Mouse (Mus musculus): ENCODE measurements around the gene Dmpk.

Gene Dmpk

DNA sequence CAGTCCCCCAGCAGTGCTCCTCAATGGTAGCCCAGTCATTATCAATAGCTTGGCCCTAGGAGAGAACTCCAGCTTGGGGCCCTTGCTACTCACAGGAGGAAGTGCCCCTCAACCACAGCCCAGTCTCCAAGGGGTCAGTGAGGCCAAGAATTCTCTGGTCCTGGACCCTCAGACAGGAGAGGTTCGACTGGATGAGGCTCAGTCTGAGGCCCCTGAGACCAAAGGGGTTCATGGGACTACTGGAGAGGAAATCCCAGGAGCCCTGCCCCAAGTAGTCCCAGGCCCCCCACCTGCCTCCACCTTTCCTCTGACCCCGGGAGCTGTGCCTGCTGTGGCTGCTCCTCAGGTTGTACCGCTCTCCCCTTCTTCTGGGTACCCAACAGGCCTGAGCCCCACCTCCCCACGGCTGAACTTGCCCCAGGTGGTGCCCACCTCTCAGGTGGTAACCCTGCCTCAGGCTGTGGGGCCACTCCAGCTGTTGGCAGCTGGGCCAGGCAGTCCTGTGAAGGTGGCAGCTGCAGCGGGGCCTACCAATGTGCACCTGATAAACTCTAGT, 12.8 kb downstream of the Dmpk start:
- no peak for DNase-seq (ENCODE audit: low read depth, low spot score)

DNA sequence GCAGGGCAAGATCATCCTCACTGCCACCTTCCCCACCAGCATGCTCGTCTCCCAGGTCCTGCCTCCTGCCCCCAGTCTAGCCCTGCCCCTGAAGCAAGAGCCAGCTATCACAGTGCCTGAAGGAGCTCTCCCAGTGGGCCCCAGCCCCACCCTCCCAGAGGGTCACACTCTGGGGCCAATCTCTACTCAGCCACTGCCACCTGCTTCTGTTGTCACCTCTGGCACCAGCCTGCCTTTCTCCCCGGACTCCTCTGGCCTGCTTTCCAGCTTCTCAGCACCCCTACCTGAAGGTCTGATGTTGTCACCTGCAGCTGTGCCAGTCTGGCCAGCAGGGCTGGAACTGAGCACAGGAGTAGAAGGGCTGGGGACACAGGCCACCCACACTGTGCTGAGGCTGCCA, 13.6 kb downstream of the Dmpk start:
- DNase-seq (ENCODE audit: low read depth, low spot score), result no peak

DNA sequence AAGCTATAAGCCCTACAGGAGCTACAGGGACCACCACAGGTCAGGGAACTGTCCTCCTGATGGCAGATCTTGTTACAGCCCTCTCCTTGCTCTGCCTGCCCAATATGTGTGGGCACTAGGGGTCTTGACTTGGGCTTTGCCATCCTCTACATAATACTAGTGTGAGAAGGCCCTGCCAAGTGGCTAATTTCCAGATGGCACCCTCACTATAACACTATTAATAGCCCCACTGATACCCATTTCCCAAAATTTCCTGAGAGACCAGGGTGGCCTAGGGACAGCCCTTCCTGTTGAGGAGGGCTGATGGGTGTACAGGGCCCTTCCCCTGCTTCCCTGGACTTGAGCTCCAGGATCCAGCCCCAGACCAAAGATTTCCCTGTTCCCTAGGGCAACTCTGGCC, 14.2 kb downstream of the Dmpk start:
- DNase-seq (ENCODE audit: low read depth, low spot score), result no peak

DNA sequence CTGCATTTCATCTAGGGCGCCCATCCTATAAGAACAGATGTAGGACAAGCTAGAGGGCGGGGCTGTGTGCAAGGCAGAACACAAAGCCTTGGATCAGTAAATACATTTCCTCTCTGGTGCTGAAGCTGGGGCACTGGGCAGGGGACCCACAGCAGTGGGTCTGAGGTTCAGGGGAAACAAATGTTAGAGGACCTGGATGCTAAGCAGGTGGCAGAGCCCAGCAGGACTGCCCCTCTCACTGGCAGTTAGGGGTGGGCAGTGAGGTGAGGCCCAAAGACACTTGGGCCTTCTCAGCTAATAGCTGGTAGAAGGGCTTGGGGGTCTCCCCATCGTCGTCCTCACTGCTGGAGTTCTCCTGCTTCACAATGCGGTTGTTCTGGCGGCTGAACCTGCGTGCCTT, 15.2 kb downstream of the Dmpk start:
- DNase-seq (ENCODE audit: low read depth, low spot score), result no peak

DNA sequence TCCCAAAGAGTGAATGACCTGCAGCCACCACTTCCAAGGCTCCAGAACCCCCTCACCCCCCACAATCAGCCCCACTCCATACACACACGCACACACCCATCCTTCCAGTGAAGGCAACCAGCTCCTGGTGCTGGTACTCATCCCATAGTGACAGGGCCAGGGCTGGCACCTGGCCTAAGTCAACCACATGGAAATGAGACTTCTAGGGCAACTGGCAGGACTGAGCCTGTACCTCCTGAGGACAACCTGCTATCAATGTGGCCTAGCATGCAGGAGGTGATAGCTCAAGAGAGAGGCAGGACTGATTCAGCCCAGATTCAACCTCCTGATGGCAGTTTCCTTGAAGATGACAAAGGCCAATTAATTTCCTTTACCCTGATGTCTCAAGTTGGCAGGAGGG, 16.6 kb downstream of the Dmpk start:
- no peak for DNase-seq (ENCODE audit: low read depth, low spot score)

DNA sequence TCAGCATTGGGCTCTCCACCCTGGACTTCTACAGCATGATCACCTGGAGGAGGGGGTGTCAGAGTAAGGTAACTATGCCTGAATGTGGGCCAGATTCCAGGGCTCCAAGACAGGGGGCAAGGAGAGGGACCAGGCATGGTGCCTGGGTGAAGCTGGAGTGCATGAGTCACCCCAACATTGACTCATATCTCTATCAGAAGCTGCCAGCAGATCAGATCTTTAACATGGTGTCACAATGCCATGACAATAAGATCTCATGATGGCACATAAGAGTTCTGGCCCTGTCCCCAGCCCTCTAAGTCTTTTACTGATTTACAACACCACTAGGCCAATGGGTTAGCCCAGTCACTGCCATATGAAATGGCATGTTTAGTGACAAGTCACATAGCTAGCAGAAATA, 20.1 kb downstream of the Dmpk start:
- no peak for DNase-seq (ENCODE audit: low read depth, low spot score)

DNA sequence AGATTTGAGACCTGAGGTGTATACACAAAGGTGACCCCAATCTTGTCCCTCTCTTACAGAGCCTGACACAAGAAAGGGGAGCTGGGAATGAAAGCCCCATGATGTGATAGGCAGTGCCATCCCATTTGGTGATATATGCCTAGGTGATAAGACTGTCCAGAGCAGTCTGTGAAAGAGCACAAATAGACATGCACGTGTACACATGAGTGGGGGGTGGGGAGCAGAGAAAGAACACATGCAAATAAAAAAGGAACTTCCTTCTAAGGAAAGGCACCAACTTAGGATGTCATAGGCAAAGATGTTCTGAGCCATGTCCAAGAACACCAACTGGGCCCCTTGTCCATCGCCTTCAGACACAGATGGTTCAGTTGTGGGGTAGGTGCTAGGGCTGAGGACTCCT, 20.8 kb downstream of the Dmpk start:
- no peak for DNase-seq (ENCODE audit: low read depth, low spot score)

DNA sequence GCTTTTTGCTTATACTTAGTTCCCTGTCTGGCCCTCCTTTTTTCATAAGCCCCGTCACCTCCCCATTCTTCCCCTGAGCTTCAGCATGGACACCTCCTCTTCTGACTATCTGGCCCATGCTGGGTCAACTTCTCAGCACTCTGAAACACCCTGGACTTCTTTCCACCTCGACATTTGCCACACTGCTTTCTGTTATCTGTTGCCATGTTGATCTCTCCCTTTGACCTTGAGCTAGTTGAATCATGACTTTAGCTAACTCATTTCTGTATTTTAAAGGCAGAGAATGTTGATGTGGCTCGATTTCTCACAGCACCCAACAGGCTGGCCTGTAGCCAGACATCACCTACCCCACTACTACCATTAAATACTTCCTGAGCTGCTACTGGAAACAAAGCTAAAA, 23.8 kb downstream of the Dmpk start:
- DNase-seq (ENCODE audit: low read depth, low spot score), result no peak

DNA sequence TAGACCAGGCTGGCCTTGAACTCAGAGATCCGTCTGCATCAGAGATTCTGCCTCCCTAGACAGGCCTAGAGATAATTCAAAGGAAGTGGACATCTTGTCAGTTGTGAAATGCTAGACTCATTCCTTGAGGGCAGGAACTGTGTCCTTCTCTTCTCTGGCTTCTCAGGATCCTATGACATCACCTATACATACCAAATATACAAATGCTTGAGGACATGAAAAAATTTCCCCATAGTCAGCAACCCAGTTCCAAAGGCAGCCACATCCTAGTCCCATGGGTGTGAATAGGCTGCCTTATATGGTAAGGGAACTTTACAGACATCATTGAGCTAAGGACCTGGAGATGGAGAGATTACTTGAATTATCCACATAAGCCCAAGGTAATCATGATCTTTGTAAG, 25.9 kb downstream of the Dmpk start:
- no peak for DNase-seq (ENCODE audit: low read depth, low spot score)

DNA sequence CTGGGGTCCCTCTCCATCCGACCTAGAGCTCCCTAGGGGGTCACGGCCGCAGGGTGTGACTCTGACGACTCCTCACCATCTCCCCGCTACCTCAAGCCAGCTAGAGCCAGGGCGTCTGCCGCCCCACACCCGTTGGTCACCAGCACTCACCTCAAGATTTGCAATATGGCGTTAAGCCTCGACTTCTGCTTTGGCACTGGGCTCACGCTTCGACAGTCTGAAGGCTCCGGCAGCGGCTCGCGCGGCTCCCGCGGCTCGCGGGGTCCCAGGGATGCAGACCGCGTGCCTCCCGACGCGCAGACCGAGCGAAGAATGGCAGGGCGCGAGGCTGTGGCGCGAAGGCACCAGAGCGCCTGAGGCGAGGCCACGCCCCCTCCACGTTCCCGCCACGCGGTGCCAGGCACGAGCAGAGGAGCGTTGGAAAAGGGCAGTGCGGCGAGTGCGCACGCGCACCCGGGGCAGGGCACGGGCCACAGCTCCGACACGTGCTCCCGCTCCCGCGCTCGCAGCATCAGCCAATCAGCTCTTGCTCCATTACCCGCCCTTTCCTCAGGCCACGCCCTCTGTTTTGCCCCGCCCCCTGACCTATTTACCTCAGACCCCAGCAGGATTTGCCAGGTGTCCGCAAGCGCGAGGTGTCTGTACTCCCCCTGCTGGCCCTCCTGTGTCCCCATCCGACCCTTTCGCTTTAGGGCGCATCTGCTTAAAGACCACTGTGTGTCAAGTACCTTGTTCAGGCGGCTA, 34.6 kb downstream of the Dmpk start, which contains the start of gene Gm4969:
Gm4969 (minus strand) TSS at position 341 of the 744 bp plus-strand sequence.
- DNase-seq (ENCODE audit: low read depth, low spot score), result peak; percentile 87

DNA sequence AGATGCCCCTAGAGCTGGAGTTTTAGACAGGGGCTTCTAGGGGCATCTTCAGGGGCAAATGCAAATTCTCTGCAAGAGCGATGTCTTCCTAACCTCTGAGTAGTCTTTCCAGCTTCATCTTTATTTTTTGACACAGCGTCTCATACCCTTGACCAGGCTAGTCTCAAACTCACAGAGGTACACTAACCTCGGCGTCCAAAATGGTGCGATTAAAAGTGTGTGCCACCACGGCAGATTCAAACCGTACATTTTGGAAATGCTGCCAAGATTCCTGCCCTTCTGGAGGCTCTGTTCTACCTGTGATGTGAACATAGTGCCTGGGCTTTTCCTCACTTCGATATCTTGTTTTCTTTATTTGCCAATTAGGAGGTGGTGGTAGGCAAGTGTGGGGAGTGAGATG, 35.4 kb downstream of the Dmpk start:
- no peak for DNase-seq (ENCODE audit: low read depth, low spot score)

DNA sequence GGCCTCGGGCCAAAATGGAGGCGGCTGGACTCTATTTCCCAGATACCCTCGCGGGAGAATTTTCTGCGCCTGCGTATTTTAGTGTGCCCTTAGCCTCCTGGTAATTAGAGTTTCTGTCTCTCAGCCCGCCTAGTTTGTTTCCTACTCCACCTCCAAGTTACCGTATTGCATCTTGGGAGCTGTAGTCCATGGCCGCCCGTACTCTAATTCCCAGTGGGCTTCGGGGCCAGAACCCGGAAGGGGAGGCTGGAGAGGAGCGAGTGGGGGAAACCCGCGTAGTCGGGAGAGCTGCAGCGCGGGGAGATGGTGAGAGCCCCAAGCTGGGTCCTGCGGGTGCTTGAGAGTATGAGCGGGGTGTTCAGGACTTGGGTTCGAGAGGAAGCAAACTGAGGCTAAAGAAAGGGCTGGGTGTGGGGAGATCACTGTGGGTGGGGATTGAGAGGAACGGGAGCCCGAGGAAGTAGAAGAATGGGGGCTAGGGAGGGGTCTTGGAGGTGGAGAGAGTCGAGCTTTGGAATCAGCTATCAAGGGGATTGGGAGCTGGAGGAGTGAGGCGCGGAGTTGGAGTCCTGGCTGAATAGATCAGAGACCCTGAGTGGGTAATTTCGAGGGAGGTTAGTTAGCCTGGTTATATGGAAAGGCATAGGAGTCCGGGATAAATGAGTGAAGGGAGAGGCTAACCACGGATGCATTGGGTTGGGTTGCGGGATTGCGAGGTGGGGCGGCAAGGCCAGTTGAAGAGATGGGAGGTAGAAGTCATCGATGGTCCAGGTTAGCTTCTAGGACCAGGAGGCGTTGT, 36.2 kb downstream of the Dmpk start, which contains the start of gene Fbxo46:
Fbxo46 (plus strand) TSS at position 229 of the 799 bp plus-strand sequence.
- peak; percentile 86 for DNase-seq (ENCODE audit: low read depth, low spot score)

DNA sequence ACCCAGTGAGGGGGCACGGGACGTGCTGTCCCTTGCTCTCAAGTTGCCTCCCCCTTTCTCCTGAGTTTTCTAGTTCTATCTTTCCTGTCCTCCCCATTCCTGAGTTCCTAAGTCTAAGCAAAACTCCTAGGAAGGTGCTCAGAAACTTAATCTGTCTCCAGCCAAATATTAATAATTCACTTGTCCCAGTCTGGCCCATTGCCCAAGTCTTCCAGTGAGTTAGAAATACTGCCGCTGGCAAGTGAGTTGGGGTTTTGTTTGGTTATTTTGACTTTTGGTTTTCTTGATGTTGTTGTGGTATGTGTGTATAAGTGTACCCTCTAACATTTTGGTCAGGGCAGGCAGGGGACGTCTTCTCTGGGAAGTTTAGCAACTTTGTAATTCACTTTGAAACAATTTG, 38.0 kb downstream of the Dmpk start:
- DNase-seq (ENCODE audit: low read depth, low spot score), result no peak

DNA sequence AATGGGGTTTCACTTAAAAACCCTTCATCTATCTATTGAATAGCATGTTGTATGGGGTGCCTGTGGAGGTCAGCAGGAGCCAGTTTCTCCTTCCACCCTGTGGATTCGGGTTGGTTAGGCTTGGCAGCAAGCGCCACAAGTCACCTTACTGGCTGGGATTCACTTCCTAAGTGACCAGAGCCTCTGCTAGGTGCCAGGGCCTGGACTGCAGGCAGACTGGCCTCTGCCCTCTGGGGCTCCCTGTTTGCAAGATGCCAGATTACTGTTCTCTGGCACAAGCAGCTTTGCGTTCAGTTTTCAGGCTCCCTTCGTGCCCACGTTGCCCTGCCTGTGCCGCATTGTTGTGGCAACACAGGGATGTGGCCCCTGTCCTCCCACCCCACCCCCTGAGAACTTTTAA, 41.1 kb downstream of the Dmpk start:
- no peak for DNase-seq (ENCODE audit: low read depth, low spot score)

DNA sequence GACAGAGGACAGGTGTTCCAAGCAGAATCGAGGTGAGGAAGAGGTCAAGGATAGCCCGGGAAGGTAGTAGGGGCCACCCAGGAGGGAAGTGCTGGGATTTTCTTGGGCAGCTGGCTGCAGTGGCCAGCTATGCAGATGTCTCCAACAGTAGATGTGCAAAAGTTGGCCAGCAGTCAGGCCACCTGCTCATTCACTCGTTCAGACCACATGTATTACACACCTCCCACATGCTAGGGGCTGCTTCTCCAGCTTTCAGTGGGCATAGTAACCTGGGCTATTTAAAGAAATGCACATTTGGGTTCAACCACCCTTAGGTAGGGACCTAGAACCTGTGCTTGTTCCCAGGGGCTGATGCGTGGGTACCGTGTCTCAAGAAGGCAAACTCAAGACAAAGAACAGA, 44.1 kb downstream of the Dmpk start:
- no peak for DNase-seq (ENCODE audit: low read depth, low spot score)

DNA sequence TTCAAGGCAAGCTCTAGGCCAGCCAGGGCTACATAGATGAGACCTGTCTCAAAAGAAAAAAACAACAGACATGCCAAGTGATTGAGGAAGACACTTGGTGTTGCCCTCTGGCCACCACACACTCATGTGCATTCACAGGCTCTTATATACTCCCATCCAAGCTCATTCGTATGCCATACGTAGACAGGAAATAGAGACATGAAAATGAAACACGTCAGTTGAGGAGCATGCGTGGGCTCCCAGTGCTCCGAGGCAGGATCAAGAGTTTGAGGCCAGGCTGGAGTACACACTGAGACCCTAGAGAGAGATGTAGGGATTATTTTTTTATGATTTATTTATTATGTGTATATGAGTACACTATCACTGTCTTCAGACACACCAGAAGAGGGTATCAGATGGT, 45.7 kb downstream of the Dmpk start:
- no peak for DNase-seq (ENCODE audit: low read depth, low spot score)

DNA sequence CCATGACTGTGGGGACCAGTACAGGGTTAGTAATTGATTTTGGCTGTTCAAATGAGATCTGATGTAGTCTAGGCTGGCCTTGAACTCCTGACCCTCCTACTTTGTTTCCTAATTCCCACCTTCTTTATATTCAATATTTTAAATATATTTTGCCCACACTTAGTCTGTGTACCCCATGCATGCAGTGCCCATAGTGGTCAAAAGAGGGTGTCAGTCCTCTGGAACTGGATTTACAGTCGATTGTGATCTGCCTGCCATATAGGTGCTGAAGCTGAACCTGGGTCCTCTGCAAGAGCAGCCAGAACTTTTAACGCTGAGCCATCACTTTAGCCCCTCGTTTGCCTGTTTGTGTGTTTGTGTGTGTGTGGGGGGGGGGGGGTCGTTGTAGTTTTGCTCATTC, 47.0 kb downstream of the Dmpk start:
- DNase-seq (ENCODE audit: low read depth, low spot score), result no peak

DNA sequence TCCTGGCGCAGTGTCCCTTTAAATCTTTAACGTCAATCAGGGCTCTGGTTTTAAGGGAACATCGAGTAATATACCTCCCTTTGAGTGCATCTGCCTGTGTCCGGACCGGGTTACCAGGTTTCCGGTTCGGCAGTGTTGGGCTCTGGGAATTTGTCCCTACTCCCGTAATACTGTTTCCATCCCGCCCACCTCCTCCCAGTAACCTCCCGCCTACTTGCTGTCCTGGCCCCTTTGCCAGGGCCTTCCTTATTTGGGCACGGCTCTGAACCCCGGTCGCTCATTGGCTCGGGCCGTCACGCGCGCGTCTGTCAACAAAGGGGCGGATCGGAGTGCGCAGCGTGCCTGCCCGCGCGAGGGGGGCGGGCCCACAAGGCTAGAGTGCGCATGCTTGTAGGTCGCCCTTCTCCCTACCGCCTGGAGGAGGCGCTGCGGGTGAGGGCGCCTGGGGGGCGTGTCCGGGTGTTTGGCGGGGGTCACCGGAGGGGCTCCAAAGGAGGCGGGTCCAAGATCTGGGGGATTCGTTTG, 47.7 kb downstream of the Dmpk start:
- peak; percentile 93 for DNase-seq (ENCODE audit: low read depth, low spot score)

DNA sequence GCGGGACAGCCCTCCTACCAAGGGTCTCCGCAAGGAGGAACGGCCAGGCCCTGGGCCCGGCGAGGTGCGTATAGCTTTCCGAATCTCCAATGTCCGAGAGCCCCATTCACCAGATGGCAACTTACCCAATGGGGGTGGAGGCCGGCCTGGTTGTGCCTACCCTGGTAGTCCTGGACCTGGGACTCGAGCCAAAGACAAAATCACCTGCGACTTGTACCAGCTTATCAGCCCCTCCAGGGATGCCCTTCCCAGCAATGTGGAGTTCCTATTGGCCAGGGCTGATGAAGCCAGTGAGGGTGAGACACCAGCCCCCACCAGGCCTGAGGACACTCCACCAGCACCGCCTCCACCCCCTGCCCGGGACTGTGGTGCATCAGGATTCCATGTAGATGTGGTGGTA, 52.5 kb downstream of the Dmpk start:
- no peak for DNase-seq (ENCODE audit: low read depth, low spot score)

DNA sequence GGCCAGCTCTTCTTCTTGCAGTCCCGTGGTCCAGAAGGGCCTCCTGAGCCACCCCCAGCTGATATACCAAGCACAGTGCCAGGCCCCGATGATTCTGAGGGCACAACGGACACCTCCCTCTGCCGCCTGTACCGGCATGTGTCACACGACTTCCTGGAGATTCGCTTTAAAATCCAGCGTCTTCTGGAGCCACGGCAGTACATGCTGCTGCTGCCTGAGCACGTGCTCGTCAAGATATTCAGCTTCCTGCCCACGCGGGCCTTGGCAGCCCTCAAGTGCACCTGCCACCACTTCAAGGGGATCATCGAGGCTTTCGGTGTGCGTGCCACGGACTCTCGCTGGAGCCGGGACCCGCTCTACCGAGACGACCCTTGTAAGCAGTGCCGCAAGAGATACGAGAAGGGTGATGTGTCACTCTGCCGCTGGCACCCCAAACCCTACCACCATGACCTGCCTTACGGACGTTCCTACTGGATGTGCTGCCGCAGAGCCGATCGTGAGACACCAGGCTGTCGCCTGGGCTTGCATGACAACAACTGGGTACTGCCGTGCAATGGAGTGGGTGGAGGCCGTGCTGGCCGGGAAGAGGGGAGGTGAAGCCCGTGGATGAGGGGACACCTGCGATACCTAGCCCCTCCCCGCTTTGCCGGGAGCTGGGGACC, 53.2 kb downstream of the Dmpk start:
- DNase-seq (ENCODE audit: low read depth, low spot score), result no peak

DNA sequence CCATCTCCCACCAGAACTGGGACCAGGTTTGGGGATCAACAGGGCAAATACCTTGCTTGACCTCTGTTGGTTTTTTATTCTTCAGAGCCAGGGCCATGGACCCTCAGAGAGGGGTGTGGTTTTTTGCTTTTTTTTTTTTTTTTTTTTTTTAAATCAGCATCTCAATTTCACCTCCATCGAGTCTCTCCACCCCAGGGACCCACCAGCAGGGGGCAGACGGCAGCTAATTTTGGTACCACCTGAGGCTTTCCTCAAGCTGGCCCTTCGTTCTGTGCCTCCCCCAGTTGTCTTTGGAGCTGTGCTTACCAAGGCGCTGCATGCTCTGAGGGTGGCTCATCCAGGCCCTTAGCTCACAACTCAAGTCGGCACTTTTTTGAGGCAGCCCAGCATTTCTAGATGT, 53.7 kb downstream of the Dmpk start:
- DNase-seq (ENCODE audit: low read depth, low spot score), result no peak
